Mouse (Mus musculus): ENCODE data around the gene Skiv2l.
"Not testable (repeated sequence)": the region's sequence is repeated elsewhere in the genome, so short reads cannot be mapped to it uniquely, and the experiment has no call there.

DNA sequence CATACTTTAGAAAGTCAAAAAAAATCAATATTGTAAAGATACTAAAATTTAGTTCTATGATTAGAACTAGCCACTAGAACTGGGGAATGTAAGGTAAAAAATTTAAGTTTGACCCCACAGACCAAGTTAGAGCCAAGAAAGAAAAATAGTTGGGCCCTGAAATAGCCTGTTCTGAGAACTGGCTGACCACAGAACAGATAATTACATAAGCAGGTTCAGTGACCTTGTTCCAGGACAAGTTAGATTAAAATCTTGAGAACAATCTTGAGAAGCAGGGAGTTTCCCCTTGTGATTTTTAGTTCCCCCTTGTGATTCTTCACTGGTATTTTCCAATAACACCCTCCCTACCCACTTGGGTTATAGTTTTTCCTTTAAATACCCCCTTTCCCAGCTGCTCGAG is 19.2 kb downstream of the Skiv2l start:
- TF ChIP-seq EP300 (IDR thresholded peaks at IDR 0.05; ENCODE audit: insufficient read depth, low read depth, low read length); CTCF (IDR thresholded peaks at IDR 0.05): not testable (repeated sequence)
